Mouse (Mus musculus): ENCODE results near the gene Npr1.
A peak's percentile ranks its signal among the peaks of the same experiment; 100 is the strongest.

GRCm38 (mm10) chr3:90490696-90491256 is 25.1 kb upstream of the Npr1 start, which contains the start of gene Snapin:
- TF ChIP-seq CTCF (IDR thresholded peaks at IDR 0.05; ENCODE audit: control insufficient read depth, insufficient read depth, insufficient replicate concordance, low read depth, low read length) (peak; percentile 62; the same call in 1 of the 2 replicates), POLR2A (IDR thresholded peaks at IDR 0.05; ENCODE audit: control insufficient read depth, low read depth, low read length) (peak; percentile 86)

Measured in testis, adult 2 months (tissue).